Mouse (Mus musculus) c-Kit-positive CD71-negative TER-119-negative erythroid progenitor cells, embryonic 14.5 days (primary cell): ENCODE results near the gene Gm6526.
"Not testable (repeated sequence)": the region's sequence is repeated elsewhere in the genome, so short reads cannot be mapped to it uniquely, and the experiment has no call there.

Source experiments
- DNase-seq: peaks from one replicate; pipeline ENCODE4 v3.0.0-alpha.2; 2013; ENCODE audit warnings: low read depth

Gene Gm6526

GRCm38 (mm10) chr14:43747566-43747965 lies at the start of gene Gm6526:
Gene Gm6526 (plus strand): TSS chr14:43747866.
- DNase-seq: not testable (repeated sequence)

DNA sequence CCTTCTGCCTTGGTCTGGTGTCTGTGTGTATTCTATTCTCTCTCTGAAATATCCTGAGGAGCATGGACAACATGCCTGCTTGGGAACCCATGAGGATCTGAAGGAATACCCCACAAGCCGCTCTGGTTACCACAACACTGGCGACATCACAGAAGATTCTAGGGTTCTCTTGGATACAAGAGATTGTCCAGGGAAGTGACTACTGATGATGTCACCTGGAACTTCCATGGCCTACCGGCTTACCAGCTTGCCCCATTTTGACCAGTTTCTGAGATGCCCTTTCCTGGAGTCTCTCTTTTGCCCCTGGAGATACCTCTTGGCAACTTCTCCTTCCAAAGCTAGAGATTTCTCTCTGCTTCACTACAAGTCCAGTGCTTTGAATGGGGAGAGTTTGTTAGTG lies 20.3 kb upstream of the Gm6526 start, which contains the start of gene Gm16506:
TSS of gene Gm16506 (minus strand) at position 101 of the 400 bp plus-strand sequence.
- not testable (repeated sequence) for DNase-seq

DNA sequence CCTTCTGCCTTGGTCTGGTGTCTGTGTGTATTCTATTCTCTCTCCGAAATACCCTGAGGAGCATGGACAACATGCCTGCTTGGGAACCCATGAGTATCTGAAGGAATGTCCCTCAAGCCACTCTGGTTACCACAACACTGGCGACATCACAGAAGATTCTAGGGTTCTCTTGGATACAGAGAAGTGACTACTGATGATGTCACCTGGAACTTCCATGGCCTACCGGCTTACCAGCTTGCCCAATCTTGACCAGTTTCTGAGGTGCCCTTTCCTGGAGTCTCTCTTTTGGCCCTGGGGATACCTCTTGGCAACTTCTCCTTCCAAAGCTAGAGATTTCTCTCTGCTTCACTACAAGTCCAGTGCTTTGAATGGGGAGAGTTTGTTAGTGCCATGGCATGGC lies 37.0 kb downstream of the Gm6526 start, which contains the start of gene Gm8180:
TSS of gene Gm8180 (minus strand) at position 101 of the 400 bp plus-strand sequence.
- DNase-seq: not testable (repeated sequence)

DNA sequence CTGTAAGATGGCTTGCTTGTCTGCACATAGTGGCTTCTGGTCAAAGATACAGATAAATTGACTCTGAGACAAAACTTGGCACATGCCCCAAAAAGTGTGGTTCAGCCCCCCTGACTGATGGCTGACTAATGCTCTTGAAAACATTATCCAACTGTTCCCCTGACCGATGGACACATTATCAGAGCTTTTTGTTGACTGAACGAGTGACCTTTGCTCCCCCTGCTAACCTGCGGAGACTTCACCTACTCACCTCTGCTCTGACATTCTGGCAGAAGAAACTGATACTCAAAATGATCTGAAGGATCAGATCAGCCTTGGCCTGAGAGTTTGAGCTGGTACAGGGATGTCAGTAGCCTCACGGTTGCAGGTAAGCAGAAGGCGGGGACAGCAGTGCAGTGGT lies 46.1 kb downstream of the Gm6526 start:
- DNase-seq: not testable (repeated sequence)

DNA sequence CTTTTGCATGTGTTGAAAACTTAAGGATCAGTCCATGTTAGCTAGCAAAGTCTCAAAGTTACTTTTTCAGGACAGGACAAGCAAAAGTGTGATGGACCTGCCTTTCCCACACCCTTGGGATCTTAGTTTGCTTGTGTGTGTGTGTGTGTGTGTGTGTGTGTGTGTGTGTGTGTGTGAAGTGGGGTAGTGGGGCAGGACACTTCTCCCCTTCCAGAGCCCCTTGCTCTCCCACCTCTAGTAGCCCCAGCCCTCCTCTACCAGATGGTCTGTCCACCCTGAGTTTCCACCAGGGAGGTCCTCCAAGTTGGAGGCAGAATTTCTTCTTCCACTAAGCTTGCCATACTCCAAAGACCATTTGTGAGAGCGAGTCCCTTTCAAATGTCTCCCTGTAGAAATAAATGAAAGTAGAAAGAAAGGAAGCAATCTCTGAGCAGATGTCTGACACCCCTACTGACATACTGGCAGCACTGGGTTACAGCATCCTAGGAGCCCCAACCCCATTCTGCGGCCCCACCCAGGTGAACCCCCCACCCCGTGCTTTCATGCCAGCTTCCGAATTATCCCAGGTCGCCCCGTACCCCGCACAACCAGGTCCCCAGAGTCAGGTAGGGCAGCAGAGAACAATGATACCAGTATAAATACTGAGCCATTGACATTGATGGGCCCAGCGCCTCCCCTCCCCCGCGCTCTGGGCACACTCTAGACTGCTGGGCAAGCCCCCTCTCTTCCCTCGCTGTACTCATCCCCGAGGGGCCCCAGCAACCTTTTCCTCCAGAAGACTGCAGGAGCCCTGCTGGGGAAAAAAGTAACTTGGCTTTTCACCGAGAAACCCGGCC lies 48.6 kb downstream of the Gm6526 start:
- no peak for DNase-seq

GRCm38 (mm10) chr14:43796905-43797470 lies 49.3 kb downstream of the Gm6526 start:
- DNase-seq: not testable (repeated sequence)

DNA sequence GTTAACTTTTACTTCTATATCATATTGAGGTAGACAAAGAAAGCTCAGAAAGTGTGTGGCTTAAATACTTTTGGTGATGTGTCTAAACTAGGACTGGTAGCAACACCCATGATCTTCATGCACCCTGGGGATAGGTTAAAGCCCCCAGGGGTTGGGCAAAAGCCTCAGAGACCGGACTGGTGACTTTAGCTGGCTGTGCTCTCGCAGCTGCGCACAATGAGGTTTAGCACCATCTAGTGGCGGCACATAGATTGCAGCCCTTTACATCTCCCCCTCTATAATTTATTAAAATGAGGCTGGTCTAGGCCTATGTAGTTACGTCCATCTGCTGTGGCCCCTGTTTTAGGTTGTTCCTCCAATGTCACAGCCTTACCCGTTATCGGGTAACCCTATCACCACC lies 56.8 kb downstream of the Gm6526 start:
- not testable (repeated sequence) for DNase-seq
